Mouse (Mus musculus) right cerebral cortex, postnatal 10 days (tissue): ENCODE data around the gene Olfr649.
A peak's percentile ranks its signal among the peaks of the same experiment; 100 is the strongest.

Experiments used
- DNase-seq, 2 experiments: peaks; one replicate each; pipeline ENCODE4 v3.0.0; 2021; ENCODE audit warnings: low spot score in 2 of 2

Olfr649 gene

DNA sequence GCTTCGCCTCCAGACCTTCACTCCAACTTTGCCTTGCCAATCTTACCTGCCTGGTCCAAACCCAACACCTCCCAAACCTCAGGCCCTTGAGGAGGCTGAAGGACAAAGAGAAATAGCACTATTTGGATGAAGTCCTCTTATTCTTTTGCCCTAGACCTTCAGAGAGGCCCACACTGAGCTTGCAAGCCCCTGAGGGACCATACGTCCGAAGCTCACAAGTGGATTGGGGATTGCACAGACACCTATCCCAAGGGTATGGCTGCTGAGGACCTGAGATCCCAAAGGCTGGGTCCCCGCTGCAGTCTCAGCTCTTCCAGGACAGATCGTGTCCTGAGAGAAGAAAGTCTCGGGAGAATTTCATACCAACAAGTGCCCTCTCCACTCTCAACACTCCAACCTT lies at the start of gene Olfr649:
Gene Olfr649, minus strand, starts transcription at position 101 of the 400 bp plus-strand sequence.
- DNase-seq, result no peak

GRCm38 (mm10) chr7:104244287-104245181 lies 48.7 kb upstream of the Olfr649 start, which contains the start of gene Trim34a:
TSS of gene Trim34a (plus strand) at chr7:104244457.
- DNase-seq, result peak; percentile 27 to 31

GRCm38 (mm10) chr7:104243616-104244015 lies 47.8 kb upstream of the Olfr649 start:
- no peak for DNase-seq

DNA sequence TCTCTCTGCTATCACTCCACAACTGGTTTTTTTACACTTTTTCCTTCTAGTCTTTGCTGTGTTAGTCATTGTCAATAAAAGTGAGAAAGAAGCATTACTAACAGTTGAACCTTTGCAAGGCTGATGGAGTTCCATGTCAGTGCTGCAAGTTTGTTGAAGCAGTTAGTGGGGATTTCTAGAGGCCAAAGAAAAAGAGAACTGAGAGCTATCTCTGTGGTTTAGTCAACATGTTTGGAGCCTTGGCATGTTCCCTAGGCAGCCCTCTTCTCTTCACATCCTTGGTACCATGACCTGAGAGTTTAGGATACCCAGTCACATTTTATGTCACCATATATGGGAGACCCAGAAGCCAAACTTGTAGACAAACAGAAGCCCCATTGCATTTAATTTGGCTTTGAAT lies 45.1 kb upstream of the Olfr649 start:
- no peak for DNase-seq

- no peak for DNase-seq
Observed at GRCm38 (mm10) chr7:104231203-104231602, 35.4 kb upstream of the Olfr649 start.

DNA sequence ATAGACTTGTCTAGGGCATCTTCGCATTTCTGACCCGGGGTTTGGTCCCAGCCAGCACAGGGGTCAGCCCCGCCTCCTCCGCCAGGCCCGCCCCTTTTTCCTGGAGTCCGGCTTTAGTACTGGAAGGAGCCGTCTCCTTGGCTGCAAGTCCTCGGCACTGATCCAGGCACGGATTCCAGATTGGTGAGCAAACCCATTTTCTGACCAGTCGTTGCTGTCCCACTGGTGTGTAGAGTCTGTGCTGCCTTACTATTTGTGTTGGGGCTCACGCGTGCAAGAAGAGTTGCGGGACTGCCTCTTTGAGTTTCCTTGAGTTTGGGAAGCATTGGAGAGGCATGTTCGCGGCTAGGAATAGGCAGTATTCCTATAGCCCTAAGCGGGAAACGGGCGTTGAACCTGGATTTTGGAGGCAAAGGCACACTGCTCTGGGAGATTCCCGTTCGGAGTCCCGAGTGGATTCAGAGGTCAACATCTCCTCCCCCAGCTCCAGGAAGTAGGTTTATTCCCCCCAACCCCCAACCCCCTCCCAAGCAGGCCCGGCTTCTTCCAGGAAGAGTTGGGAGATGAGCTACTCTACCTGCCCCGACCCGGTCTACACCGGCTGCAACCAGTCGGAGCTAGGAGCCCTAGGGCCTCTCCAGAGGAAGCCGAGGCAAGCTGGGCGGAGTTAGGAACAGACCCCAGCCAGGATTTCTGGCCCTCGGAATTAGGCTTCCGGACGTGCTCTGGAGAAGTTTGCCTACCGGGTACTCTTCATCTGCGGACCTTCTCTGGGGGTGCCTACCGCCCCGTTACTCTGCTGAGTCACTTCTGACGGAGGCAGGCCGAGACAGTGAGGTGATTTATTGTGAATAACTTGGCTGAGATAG lies 23.1 kb upstream of the Olfr649 start, which contains the start of gene Trim6:
Gene Trim6, plus strand, starts transcription at position 93 of the 869 bp plus-strand sequence.
- DNase-seq, result peak; percentile 32 to 53

- DNase-seq, result no peak
Observed at GRCm38 (mm10) chr7:104217881-104218280, 22.1 kb upstream of the Olfr649 start.

DNA sequence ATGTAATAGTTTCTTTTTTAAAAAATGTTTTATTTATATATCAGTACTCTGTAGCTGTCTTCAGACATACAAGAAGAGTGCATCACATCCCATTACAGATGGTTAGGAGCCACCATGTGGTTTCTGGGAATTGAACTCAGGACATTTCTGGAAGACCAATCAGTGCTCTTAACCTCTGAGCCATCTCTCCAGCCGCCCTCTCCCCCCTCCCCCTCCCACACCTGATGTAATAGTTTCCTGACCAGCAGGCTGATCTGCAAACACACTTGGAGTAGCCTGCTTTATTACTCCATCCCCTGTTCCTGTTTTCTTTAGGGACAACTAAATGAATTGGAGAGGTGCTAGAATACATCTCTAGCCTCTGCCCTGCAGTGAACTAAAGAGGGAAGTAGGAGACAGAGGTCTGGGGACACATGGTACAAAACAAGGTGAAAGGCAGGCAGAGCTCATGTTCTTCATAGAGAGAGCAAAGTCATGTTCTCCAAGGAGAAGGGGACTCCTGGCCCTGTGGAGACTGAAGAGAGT lies 20.3 kb upstream of the Olfr649 start:
- DNase-seq, result no peak

- DNase-seq, result no peak
Observed at GRCm38 (mm10) chr7:104206197-104206596, 10.4 kb upstream of the Olfr649 start.

- DNase-seq, result peak in 1 of 2 experiments; percentile 48
Observed at GRCm38 (mm10) chr7:104199822-104200221, 4.0 kb upstream of the Olfr649 start.

DNA sequence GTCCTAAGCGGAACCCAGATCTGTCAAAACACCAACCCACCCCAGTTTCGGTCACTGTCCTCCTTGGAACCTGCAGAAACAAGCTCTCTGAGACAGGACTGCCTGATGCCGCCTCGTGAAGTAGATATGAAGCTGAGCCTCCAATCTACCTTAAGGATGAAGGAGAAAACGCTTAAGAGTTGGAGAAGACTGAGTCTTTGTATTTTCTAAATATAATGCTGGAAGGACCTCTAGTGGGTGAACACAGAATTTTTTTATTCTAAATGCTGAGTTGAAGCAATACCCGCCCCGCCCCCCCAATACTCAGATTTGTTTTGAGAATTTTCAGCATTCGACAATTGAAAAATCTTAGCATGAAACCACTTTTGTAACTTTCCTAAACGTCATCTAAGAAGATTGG lies 4.5 kb downstream of the Olfr649 start:
- no peak for DNase-seq

- no peak for DNase-seq
Observed at GRCm38 (mm10) chr7:104183292-104183691, 12.5 kb downstream of the Olfr649 start, which contains the start of gene Olfr648. TSS of gene Olfr648 (minus strand) at chr7:104183392.

DNA sequence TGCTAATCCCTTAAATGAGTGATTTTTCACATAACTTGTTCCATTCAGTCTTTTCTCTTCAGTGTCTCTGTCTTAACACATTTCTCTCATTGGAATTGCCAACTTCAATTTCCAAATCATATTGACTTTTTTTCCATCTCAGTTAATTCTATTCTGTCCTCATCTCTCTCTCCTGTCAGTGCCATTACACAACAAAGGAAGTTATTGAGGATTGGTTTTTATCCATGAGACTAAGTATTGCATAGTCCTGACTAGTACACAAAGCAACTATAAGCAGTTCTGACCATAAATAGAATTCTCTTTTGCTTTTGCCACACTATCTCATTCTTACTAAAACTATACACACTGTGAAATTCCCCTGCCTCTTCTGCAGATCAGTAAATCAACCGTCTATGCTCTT lies 16.7 kb downstream of the Olfr649 start:
- DNase-seq, result no peak

GRCm38 (mm10) chr7:104178422-104179054 lies 17.2 kb downstream of the Olfr649 start:
- no peak for DNase-seq

DNA sequence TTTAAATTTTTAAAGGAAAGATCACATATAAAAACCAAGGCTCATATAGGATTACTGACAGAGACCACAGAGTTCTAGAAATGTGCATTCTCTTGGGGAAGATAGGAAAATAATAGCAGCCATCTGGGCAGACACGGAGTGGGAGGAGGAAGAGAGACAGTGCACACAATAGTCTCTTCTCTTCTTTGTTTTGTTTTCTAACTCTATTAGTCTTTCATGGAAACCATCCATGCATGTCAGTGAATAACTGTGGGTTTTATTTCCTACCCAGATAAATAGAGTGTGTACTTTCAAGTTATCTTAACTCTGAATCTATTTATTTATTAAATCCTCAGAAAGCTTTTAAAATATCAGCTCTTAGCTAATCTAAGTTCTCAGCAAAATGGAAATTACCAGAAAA lies 20.7 kb downstream of the Olfr649 start:
- no peak for DNase-seq

GRCm38 (mm10) chr7:104169634-104170204 lies 26.1 kb downstream of the Olfr649 start:
- DNase-seq, result peak in 1 of 2 experiments; percentile 22

DNA sequence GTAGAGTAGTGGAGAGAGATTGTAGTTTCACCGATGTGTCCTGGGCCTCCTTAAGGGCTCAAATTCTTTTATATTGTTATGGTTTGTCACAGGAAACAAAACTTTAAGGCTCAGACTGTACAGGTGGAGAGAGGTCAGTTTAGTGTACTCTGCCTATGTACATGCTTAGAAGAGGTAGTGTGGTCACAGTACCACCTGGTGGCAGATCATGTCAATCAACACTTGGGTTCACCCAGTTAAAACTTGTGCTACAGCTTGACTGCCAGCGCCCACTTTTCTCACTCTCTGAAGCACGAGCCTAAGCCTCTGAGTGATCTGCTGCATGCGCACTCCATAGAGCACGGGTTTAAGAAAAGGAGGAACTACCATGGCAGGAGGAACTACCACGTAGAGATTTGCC lies 28.7 kb downstream of the Olfr649 start:
- no peak for DNase-seq

- DNase-seq, result no peak
Observed at GRCm38 (mm10) chr7:104150456-104150855, 45.3 kb downstream of the Olfr649 start, which contains the start of gene Ubqlnl. TSS of gene Ubqlnl (minus strand) at chr7:104150556.

DNA sequence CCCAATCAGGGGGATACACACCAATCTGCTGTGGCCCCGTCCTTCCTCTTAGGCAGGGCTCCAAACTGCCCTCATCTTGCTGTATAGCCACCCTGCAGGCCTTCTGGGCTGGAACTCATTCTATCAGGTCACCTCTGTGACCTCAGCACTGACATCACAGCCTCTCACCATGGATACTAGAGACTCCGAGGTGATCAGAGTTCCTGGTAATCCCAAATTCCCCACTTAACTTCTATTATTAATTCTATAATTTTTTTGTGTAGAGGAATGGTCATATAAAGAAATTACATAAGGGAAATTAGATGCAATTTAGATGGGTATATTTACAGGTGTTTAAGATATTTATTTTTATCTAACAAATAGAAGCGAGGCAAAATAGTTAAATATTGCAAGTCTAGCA lies 52.6 kb downstream of the Olfr649 start, which contains the start of gene Ubqln3:
Gene Ubqln3, minus strand, starts transcription at position 101 of the 400 bp plus-strand sequence.
- DNase-seq, result no peak
